Mouse (Mus musculus) CH12.LX (cell line): Measurements from ENCODE around the gene Gse1.

Source experiments
- CTCF ChIP-seq, 2 experiments: IDR thresholded peaks in 1 of 2; conservative IDR thresholded peaks in 1 of 2; 2 replicates each; pipeline ENCODE4 v1.5.1; 2011 to 2012; ENCODE audit warnings: low read depth in 2 of 2, low read length in 2 of 2, improper control_type of control experiment in 1 of 2, inconsistent platforms in 1 of 2, mild to moderate bottlenecking in 1 of 2, moderate library complexity in 1 of 2
- E2F4 ChIP-seq: IDR thresholded peaks from 2 replicates; pipeline ENCODE4 v1.6.1; 2011; ENCODE audit warnings: low read depth, low read length, improper control_type of control experiment; ENCODE audit not compliant: insufficient replicate concordance
- EP300 ChIP-seq: IDR thresholded peaks from 2 replicates; pipeline ENCODE4 v1.6.1; 2011; ENCODE audit warnings: low read length, improper control_type of control experiment
- MAFK ChIP-seq: IDR thresholded peaks from 2 replicates; pipeline ENCODE4 v1.6.1; 2011; ENCODE audit warnings: low read length, improper control_type of control experiment; ENCODE audit not compliant: insufficient replicate concordance
- MAX ChIP-seq: IDR thresholded peaks from 2 replicates; pipeline ENCODE4 v1.6.1; 2011; ENCODE audit warnings: low read length, improper control_type of control experiment
- NELFE ChIP-seq: IDR thresholded peaks from 2 replicates; pipeline ENCODE4 v1.6.1; 2011; ENCODE audit warnings: low read depth, low read length, improper control_type of control experiment
- POLR2A ChIP-seq: IDR thresholded peaks from 2 replicates; pipeline ENCODE4 v1.6.1; 2011; ENCODE audit warnings: low read depth, mild to moderate bottlenecking, improper control_type of control experiment, low read length
- UBTF ChIP-seq: IDR thresholded peaks from 2 replicates; pipeline ENCODE4 v1.6.1; 2012; ENCODE audit warnings: low read depth, mild to moderate bottlenecking, inconsistent platforms, low read length, improper control_type of control experiment, moderate library complexity
- USF2 ChIP-seq: conservative IDR thresholded peaks from 2 replicates; pipeline ENCODE4 v1.6.1; 2011; ENCODE audit warnings: low read depth, low read length, improper control_type of control experiment
- ZC3H11A ChIP-seq: IDR thresholded peaks from 2 replicates; pipeline ENCODE4 v1.6.1; 2012; ENCODE audit warnings: low read depth, mild to moderate bottlenecking, inconsistent platforms, low read length, improper control_type of control experiment
- ZMIZ1 ChIP-seq: IDR thresholded peaks from 2 replicates; pipeline ENCODE4 v1.6.1; 2012; ENCODE audit warnings: low read depth, mild to moderate bottlenecking, inconsistent platforms, low read length, improper control_type of control experiment

DNA sequence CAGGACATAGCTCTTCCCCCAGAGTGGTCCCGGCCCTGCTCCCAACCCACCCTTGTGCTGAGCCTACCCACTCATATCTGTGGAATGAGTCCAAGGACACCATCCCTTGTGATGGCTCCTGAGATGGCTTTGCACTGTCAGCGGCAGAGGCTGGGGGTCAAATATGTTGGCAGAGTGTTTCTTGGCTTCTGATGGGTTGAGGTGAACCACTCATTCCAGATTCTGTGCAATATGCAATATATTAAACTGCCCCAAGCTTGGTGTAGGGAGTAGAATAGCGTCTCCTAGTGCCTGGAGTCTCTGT, 323.4 kb downstream of the Gse1 start:
- TF ChIP-seq EP300: no peak
- TF ChIP-seq CTCF (conservative IDR thresholded peaks at IDR 0.05 in 1 of 2, IDR thresholded peaks at IDR 0.05 in 1 of 2; ENCODE audit: low read depth in 2 of 2, low read length in 2 of 2): no peak
- no peak for TF ChIP-seq POLR2A
- no peak for TF ChIP-seq E2F4
- TF ChIP-seq ZC3H11A: no peak
- TF ChIP-seq ZMIZ1: no peak
- TF ChIP-seq NELFE: no peak
- TF ChIP-seq USF2: no peak
- TF ChIP-seq MAFK: no peak
- no peak for TF ChIP-seq MAX
- TF ChIP-seq UBTF: no peak
